ENCODE assay signal across 13 mouse cellular contexts in the genomic region with DNA sequence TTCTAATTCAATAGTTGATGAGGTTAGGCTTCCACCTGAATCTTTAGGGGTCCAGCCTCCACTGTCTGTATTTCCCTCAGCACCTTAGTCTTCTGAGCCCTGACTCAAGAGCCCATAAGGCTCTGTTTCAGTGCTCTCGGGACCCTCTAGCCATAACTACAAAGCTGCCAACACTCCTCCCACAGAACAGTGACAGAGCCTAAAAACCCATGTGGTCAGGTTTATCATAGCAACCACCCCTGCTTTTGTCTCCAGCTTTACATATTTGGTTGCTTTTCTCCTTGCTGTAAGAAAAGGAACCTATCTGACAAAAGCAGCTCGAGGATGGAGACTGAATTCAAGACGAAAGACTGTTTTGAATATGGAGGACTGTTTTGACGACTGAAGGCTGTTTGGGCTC.
"Had no signal": no experiment of that assay in that cellular context is flagged by ENCODE, and none has a peak within 500 bp of the region (broad histone marks: within the 10 kb centered on the region; RNA-seq: fewer than 3 reads in every experiment).

No protein-coding gene starts in this region.

- H3K27ac ChIP-seq: limb, embryonic 15.5 days; liver, embryonic 12.5 days; midbrain, embryonic 15.5 days; neural tube, embryonic 12.5 days had no signal

- H3K27me3 ChIP-seq: limb, embryonic 15.5 days; liver, embryonic 12.5 days; midbrain, embryonic 15.5 days; neural tube, embryonic 12.5 days had no signal

- H3K4me1 ChIP-seq: limb, embryonic 15.5 days; liver, embryonic 12.5 days; midbrain, embryonic 15.5 days; neural tube, embryonic 12.5 days had no signal

- H3K4me3 ChIP-seq: limb, embryonic 15.5 days; liver, embryonic 12.5 days; midbrain, embryonic 15.5 days; neural tube, embryonic 12.5 days had no signal

- DNase-seq: kidney, adult 8-10 months; kidney, postnatal 25 days; lung, embryonic 14.5 days; lung, postnatal 10 days; lung, postnatal 4 days; spleen, adult 18-20 months; thymus, postnatal 36 days had no signal

- H3K9me3 ChIP-seq: limb, embryonic 15.5 days; liver, embryonic 12.5 days; midbrain, embryonic 15.5 days; neural tube, embryonic 12.5 days had no signal

- ATAC-seq: inflammation-experienced regulatory T-cells, adult 6 months; intestine, postnatal 0 days; liver, embryonic 12.5 days; midbrain, embryonic 15.5 days had no signal

- H3K36me3 ChIP-seq: limb, embryonic 15.5 days; liver, embryonic 12.5 days; midbrain, embryonic 15.5 days; neural tube, embryonic 12.5 days had no signal
